28 mouse cellular contexts compared by ENCODE assay signal in the genomic region with DNA sequence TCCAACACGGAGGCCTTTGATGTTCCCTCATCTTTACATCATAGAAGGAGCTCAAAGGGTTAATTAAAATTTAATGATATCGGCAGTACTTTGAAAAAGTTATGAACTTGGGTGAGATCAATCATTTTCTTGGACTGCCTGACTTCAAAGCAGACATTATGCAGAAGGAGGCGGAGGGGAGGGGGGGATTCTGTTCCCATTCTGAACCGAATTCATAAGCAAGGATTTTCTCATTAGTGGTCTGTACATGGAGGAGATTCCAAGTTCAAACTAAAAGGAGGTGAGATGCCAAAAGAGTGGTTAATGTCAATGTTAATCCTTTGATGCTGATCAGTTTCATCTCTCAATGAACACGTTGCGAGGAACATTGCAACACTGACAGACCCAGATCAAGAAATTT.
"Had no signal": no experiment of that assay in that cellular context is flagged by ENCODE, and none has a peak within 500 bp of the region (broad histone marks: within the 10 kb centered on the region; RNA-seq: fewer than 3 reads in every experiment).

No protein-coding gene starts in this region.

- H3K4me2 ChIP-seq: heart, embryonic 12.5 days; hindbrain, embryonic 12.5 days; hindbrain, embryonic 14.5 days; intestine, embryonic 15.5 days; kidney, embryonic 15.5 days; limb, embryonic 13.5 days; limb, embryonic 15.5 days; liver, embryonic 12.5 days had no signal

- H3K9ac ChIP-seq: heart, embryonic 12.5 days; hindbrain, embryonic 12.5 days; hindbrain, embryonic 14.5 days; intestine, embryonic 15.5 days; kidney, embryonic 15.5 days; limb, embryonic 13.5 days; limb, embryonic 15.5 days; liver, embryonic 12.5 days; liver, embryonic 14.5 days had no signal

- H3K9me3 ChIP-seq: heart, embryonic 10.5 days; heart, embryonic 12.5 days; hindbrain, embryonic 10.5 days; hindbrain, embryonic 12.5 days; intestine, embryonic 15.5 days; kidney, embryonic 15.5 days; limb, embryonic 13.5 days; limb, embryonic 15.5 days; liver, embryonic 12.5 days had no signal

- H3K36me3 ChIP-seq: heart, embryonic 10.5 days; heart, embryonic 12.5 days; hindbrain, embryonic 10.5 days; hindbrain, embryonic 12.5 days; intestine, embryonic 15.5 days; kidney, embryonic 15.5 days; limb, embryonic 13.5 days; limb, embryonic 15.5 days; liver, embryonic 12.5 days had no signal

- H3K27ac ChIP-seq: gastrocnemius, adult 2 months; heart, embryonic 10.5 days; hindbrain, embryonic 10.5 days; hindbrain, embryonic 12.5 days; hindbrain, embryonic 14.5 days; intestine, embryonic 15.5 days; kidney, embryonic 15.5 days; kidney, postnatal 0 days; limb, embryonic 13.5 days; limb, embryonic 15.5 days; liver, embryonic 12.5 days; liver, embryonic 14.5 days had no signal

- H3K4me1 ChIP-seq: heart, embryonic 10.5 days; heart, embryonic 12.5 days; hindbrain, embryonic 10.5 days; hindbrain, embryonic 12.5 days; intestine, embryonic 15.5 days; kidney, embryonic 15.5 days; limb, embryonic 13.5 days; limb, embryonic 15.5 days; liver, embryonic 12.5 days had no signal

- H3K4me3 ChIP-seq: gastrocnemius, adult 2 months; heart, embryonic 10.5 days; heart, embryonic 12.5 days; hindbrain, embryonic 10.5 days; hindbrain, embryonic 12.5 days; intestine, embryonic 15.5 days; kidney, embryonic 15.5 days; limb, embryonic 13.5 days; limb, embryonic 15.5 days; liver, embryonic 12.5 days had no signal

- ATAC-seq: hindbrain, embryonic 16.5 days; inflammation-experienced regulatory T-cells, adult 6 months; intestine, embryonic 15.5 days; intestine, postnatal 0 days; liver, embryonic 12.5 days had no signal

- DNase-seq: gastrocnemius, adult 2 months; gastrocnemius, postnatal 10 days; gastrocnemius, postnatal 25 days; heart, adult 18-20 months; heart, postnatal 10 days; heart, postnatal 4 days; kidney, adult 2 months; kidney, adult 9 months; kidney, postnatal 14 days; kidney, postnatal 36 days; layer of hippocampus, adult 9-11 months; layer of hippocampus, postnatal 36 days; left cerebral cortex, postnatal 4 days had no signal

- H3K27me3 ChIP-seq: heart, embryonic 12.5 days; hindbrain, embryonic 12.5 days; intestine, embryonic 15.5 days; kidney, embryonic 15.5 days; limb, embryonic 13.5 days; limb, embryonic 15.5 days; liver, embryonic 12.5 days had no signal
